Mouse (Mus musculus) ES-E14 (cell line): ENCODE measurements around the gene Ipo7.

Experiments used
- CHD2 ChIP-seq: IDR thresholded peaks from 2 replicates; pipeline ENCODE4 v1.6.1; 2014; ENCODE audit warnings: mild to moderate bottlenecking, low read depth, low read length, inconsistent platforms
- MAFK ChIP-seq: IDR thresholded peaks from 2 replicates; pipeline ENCODE4 v1.6.1; 2014; ENCODE audit warnings: mild to moderate bottlenecking, low read depth, low read length, inconsistent platforms; ENCODE audit not compliant: insufficient read depth
- ZNF384 ChIP-seq: IDR thresholded peaks from 2 replicates; pipeline ENCODE4 v1.6.1; 2012; ENCODE audit warnings: low read depth, low read length, inconsistent platforms

GRCm38 (mm10) chr7:110060106-110060668, 42.1 kb downstream of the Ipo7 start:
- TF ChIP-seq CHD2 (no peak), MAFK (no peak), ZNF384 (no peak)
